Mouse (Mus musculus) left cerebral cortex, adult 9 months (tissue): Measurements from ENCODE around the gene Gramd1b.

Source experiments
- DNase-seq, 2 experiments: peaks; one replicate each; pipeline ENCODE4 v3.0.0; 2022; ENCODE audit warnings: low spot score in 2 of 2

Gramd1b gene

DNA sequence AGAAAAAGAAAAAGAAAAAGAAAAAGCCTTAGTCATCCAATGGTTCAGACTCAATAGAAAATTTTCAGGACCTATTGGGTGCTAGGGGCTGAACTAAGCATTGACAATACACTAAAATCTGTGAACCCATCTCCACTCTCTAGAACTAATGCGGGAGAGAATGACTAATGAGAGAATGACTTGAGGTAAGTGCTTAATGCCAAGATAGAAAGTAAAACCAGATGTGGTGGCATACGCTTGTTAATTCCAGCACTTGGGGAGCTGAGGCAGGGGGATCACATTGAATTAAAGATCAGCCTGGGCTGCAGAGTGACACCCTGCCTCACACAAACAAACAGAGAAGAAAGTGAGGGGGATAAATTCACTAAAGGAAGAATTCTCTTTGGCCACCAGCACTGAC is 131.0 kb downstream of the Gramd1b start:
- DNase-seq = no peak

DNA sequence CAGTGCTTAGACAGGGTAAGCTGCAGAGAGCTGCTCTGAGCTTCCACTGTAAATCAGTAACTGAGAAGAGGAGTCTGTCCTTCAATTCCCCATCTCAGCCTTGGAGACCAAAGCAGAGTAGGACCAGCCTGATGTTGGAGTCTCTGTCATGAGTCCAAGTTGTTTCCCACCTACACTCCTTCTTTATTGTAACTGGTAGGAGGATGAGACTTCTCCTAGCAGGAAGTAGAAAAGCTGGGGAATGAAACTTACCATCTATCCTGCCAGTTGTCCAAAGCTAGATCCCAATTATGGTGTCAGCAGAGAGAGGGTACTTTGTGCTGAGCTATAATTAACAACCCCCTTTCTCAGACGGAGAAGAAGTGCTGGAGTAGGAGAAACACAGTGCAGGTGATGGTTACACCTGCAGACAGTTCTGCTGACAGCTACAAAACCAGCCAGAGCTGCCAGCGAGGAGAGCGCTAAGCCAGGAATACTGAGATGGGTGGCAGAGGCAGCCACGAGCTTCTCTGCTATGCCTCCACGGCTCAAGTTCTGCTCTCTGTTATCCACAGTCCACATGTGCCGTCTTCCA is 131.7 kb downstream of the Gramd1b start:
- peak in 1 of 2 experiments; percentile 57 for DNase-seq

DNA sequence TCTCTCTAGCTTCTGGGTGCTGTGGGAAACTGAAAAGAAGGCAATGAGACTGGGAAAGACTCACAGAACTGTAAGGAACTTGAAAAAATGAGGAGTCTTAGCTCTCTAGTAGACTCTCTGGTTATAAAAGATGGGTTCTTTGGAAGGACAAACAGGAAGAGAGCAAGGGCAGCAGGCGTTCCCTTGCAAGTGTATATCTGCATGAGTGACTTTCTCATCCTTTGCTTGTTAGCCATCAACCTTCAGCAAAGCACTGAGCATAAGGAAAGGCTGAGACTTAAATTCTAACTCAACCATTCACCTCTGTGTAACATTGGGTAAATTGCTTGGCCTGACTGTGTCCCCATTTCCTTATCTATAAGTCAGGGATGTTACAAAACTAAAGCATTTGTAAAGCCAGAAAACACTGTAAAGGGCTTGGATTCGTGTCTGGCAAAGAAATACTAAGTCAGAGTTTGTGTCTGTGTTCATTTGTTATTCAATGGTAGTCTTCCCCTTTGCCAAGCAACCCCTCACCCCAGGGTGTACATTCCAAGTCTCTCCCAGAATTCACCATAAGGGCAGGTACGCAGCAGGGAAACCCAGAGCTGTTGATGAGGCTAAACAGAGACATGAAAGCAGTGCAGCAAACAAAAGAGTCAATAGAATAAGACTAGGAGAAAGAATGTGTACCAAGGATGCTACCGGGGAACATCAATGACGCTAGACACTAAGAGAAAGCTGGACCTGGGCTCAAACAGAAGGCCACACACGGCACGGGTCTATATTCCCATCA is 133.5 kb downstream of the Gramd1b start:
- DNase-seq = no peak

DNA sequence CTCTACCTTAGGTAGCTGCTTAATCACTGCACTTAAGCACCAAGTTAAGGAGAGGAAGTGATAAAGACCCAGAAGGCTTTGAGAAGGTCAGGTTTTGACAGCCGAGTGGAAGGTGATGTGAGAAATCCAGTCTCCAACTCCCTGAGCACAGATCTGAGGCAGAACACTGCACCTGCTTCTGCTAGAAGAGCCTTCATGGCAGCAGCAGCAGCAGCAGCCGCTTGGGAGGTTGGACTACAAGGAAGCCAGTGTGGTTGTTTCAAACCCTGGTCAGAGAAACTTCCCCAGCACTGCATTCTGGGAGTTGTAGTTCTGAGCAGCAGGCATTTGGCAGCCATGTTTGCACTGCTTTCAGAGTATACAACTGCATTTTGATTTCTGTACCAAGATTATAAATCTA is 134.1 kb downstream of the Gramd1b start:
- peak in 1 of 2 experiments; percentile 78 for DNase-seq

DNA sequence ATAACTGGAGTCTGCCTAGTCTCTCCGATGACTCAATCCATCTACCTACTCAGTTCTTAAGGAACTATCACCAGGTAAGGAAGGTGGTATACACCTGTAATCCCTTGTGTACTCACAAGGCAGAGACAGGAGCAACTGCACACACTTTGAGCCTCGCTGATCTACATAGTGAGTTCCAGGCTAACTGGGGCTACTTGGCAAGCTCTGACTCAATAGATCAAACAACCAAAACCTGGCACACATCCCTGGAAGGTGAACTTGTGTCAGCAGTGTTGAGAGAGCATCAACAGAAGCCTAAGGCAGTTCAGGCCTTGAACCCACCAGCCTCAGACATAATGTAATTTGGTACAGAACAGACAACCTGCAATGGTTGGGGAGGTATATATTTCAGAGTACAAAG is 135.0 kb downstream of the Gramd1b start:
- no peak for DNase-seq

DNA sequence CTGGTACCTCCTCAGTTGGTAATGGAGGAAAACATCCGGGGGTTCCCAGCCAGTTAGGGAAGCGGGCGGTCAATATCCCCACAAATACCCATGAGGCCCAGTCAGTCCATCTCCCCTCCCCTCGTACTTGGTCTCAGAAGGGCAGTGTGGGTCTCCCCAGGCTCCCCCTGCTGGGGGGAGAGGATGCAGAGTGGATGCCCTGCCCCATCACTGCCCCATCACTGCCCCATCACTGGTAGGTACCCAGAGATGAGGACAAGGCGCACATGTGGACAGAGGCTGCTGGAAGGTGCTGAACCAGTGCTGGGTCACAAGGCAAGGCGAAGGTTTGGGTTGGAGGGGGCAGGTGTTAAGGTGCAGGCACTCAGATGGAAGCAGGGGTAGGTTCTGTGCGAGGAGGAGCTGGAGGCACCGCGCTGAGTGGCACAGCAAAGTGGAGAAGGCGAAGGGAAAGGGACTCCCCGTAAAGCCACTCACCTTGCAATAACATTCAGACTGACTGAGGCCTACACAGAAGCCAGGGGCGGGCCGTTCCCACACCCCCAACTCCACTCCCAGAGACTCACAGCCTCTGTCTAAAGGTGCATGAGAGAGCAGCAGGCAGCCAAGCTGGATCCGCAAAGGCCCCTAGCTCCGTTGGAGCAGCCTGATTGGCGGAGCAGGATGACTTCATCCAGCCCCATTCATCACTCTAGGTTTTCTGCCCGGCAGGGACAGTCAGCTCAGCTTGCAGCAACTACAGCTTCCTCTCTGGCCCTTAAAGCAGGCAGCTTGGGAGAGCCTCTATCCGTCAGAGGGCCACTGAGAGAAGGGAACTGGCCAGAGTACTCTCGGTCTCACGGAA is 139.1 kb downstream of the Gramd1b start:
- peak; percentile 67 to 89 for DNase-seq

DNA sequence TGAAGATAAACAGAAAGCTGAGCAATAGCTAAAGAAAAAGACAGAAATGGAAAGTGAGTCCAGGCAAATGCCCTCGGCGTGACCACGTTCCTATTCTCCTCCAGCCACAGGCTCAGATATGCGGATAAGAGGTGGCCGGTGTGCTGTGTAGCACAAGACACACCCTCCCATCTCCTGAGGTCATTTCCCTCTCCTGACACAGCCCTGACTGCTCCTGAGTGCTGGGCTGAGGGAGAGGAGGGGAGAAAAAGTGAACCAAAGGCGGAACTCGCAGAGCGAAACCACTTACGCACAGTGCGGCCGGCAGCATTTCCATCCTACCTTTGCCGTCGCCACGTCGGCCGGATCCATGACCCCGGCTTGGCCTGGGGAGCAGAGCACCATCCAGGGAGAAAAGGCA is 139.8 kb downstream of the Gramd1b start:
- no peak for DNase-seq

DNA sequence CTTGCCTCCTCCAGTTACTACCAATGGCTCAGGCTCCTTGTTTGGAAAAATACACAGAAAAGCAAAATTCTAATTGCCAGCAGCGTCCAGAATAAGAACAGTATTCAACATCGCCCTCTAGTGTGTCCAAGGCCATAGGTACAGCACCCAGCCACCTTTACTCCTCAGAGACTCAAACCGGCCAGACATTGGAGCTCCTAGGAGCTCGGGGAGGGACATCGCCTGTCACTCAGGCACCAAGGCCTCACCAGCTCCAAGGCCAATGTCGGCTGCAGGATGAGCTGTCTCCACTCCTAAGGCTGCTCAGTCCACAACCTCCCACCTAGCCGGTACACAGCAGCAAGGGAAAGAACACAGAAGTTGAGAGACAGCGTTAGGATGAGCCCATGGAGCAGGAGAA is 140.3 kb downstream of the Gramd1b start:
- peak in 1 of 2 experiments; percentile 63 for DNase-seq

DNA sequence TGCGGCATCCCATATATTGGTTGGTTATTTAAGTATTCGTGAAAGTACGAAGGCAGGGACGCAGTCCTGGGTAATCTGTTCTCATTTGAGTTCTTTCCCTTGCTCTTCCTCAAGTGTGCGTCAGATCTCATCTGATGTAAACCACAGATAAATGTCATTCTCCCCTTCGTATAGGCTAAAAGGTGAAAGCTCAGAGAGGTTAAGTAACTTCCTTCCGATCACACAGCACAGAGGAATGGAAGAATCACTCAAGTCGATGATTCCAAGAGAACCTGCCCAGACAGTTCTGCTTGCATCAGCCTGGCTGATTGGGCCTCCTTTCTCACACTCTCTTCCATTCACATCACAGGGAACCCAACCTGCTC is 140.8 kb downstream of the Gramd1b start:
- DNase-seq = no peak

DNA sequence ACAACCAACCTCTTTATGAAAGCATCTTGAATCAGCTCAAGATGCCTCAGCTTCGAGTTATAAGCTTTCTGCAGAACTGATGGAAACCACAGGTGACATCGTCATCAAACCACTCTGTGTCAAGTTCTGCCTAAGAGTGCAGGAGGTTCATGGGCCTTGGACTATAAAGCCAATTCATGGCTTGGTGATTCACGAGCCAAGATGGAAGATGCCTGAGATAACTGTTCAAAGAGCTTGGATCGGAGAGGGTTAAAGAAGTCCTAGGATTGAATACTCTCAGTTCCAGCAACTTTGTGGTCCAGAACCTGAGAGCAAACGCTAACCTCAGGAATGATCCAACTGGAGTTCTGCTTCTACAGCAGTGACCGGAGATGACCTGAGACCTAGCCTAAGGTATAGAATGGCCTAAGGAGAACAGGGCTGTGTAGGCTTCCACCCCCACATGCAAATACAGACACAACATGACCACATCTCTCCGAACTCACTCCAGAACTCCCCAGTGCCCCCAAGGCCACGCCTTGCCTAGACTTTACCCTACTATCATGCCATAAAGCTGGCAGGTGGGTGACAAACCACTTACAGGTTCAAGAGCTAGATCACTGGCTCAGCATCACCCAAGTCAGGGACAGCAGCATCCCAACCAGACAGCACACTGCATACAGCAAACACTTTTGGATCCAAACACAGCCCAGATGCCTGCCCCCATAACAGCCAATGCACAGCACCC is 141.4 kb downstream of the Gramd1b start:
- no peak for DNase-seq

DNA sequence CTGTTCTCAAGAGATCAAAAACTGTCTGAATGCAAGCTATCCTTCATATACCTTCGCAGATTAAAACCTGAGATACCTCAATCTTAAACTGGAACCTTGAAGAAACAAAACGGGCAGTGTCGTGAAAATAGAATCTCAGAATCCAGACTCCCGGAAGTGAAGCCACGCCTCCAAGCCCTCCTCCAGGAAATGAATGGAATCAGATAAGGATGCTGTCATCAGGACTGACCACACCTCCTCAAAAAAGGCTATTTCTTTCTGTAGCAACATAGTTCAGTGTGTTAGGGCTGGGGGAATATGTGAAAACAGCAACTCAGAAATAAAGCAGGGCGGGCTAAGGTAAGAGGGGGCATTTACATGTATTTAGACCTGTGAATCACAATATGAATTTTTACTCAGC is 142.0 kb downstream of the Gramd1b start:
- DNase-seq = no peak

DNA sequence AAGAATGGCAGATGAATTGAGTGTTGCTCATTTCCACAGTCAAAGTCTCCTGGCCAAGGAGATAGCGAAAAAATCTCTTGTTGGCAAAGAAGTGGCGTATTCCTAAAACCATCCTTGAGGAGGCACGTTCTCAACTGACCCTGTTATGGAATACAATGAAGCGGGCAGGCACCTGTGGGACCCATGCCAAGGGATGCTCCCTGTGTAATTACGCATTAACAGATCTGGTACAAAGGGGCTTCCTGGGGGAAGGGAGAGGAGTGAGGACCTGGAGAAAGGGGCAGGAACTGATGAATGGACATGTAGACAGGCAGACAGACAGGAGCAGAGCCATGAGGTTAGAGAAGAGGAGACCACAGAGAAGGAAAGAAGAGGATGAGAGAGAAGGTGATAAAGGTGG is 146.4 kb downstream of the Gramd1b start:
- no peak for DNase-seq

DNA sequence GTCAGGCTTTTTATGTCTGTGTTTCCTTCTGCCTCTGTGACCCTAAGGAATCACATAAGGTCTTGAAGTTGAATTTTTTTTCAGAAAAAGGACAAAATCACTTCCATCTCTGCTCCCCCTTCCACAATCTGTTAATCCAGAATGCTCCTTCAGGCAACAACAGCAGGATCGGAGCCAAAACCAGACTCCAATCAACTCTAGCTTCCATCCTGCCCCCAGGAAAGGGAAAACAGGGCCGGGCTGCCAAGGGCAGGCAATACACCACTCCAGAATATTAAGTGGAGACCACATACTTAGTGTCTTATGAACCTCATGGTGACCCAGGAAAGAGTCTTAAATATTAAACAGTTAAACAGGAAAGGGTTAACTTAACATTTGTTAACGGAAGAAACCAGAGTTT is 148.7 kb downstream of the Gramd1b start:
- DNase-seq = no peak

DNA sequence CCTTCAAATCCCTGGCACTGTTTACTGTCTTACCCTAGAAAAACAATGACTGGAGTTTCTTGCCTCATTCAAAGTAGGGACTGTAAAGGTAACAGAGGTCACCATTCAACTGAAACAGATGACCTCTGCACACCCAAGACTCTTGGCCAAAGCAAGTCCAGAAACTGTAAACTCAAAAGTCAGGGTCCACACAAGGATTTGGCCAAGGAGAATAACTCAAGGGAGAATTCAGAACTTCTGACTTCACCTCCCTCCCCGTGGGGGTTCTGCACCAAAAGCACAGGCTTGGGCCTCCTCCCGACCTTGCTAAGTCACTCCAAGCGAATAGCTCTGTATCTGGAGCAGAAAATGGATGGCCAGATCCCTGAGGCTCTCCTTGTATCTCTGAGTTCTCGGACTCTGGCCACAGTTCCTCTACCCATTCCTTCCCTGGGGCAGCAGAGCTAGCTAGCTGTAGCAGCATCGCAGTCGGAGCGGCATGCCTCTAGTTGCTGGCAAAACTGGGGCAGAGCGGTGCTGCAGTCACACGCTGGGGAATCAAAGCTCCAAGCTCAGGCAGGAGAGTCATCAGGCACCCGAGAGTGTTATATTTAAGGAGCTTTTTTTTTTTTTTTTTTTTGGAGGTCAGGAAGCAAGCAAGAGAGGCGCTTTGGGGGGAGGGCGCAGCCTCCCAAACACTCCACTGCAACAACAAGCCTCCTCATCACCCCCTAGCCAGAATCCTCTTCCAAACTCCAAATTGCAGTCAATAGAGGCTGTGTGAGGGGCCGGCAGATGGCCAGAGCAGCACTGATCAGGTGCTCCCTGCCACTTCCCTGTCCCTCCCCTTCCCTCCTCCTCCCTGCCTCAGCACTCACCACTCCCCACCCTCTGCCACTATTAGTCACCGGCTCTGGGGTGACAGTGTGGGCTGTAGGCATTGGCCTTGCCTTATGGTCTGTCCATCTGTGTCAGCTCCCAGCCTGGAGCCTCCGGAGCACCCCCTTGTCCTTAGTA is 149.5 kb downstream of the Gramd1b start:
- DNase-seq = peak in 1 of 2 experiments; percentile 72

DNA sequence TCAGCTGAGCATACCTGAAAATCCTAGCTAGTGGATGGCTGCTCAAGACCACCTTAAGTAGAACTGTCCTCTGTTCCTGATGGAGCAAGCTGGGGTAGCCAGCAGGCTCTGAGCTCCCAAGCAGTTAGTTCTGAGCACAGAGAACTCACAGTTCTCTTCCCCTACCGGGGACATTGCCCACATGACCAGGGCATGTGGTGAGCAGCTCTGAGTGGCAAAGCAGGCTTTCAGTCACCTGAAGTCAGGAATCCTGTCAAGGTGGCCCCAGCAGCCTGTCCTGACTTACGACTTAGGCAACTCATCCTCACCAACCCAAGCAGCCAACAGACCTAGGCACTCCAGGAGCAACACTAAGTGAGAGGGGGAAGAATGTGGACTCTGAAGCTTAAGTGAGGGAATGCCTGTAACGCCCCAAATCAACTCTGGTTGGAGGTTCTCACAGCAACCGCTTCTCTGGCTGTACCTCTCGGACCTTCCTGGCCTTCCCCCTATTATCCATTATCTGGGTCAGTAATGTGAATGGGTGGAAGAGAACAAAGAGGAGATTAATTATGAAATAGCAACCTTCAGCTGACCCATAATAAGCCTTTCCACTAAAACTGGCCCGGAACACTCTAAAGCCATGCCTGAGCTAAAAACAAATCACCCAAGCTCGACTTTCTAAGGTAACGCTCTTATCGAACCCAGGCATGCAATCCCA is 154.3 kb downstream of the Gramd1b start:
- no peak for DNase-seq

DNA sequence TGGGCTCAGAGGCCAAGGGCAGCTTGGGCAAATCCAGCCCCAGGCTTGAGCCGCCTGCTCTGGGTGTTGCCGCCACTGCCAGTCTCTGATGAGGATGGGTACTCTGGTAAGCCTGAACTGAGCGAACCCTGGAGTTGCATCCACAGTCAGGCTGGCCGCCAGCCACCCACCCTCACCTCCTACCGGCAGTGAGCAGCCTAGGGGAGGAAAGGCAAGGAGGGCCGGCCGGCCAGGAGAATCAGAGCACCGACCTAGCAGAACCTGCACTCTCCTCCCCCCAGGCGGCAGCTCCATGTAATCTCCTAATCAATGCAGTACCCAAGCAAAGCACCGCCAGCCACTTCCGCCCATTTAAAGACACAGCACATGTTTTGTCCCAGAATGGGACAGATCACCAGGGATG is 155.0 kb downstream of the Gramd1b start:
- peak in 1 of 2 experiments; percentile 80 for DNase-seq

DNA sequence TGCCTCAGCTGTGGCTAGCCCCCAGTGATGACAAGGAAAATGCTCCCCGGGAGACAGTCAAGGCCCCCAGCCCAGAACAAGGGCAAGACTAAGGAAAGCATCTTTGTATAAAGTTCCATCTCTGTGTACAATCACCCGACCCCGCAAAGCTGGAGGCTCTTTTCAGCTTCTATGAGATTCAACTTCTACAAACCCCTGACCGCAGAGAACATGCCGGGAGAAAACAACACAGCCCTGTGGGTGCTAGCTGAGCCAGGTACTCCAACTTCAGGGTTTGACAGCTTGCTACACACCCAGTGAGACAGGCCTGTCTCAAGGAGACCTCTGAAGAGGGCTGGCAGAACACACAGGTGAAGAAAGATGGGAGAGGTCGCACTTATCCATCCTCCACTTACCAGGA is 155.7 kb downstream of the Gramd1b start:
- DNase-seq = no peak

DNA sequence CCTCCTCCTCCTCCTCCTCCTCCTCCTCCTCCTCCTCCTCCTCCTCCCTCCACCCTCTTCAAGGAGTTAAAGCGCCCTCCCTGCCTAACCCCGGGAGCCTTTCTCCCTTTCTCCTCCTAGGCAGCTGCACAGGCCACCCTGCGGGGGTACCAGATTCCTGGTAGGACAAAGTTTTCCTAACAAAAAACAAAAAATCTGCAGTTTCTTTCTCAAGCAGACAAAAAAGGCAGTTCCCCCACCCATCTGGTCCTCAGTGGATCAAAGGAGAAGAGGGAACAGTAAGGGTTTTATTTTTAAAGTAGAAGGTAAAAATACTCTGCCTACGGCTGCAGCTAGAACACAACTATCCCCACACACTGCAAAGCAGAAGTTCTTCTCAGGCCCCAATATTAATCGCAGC is 156.2 kb downstream of the Gramd1b start:
- DNase-seq = no peak

DNA sequence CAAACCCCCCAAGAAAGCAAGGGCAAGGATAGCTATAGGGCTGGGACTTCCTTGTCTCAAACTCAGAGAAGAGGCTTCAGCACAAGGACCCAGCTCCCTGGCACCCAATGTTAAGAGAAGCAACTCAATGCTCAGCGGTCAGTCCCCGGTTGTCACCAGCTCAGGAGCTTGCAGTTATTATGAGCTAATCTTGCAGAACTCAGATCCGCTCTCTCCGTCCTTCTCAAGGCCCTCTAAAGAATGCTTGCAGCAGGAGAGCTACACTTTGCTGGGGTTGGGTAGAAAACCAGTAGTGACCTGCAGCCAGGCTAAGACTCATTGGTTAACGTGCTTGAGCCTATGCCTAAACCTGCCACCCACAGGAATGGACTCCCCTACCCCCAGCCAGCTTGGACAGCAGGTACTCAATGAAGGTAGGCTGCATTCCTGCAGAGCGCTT is 156.6 kb downstream of the Gramd1b start:
- no peak for DNase-seq

DNA sequence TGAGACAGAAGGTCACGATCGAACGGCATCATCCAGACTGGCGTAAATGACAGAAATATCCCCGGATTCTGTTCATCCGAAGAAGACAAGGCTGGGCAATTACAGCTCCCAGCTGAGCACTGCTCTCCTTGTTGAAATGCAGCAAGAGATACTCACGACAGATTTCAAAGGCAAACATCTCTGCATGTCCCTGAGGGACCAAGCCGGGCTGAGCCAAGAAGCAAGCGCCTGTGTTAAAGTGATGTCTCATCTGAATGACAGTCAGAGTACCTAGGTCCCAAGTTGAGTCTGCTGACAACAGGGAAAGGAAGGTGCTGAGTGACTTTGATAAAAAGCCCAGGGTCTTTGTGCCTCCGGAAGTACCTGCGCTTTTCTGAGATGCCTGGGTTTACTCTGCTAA is 157.1 kb downstream of the Gramd1b start:
- DNase-seq = no peak
